Mouse (Mus musculus): Measurements from ENCODE around the gene Abcd3.

Abcd3 gene

GRCm38 (mm10) chr3:121737453-121737852, 77.6 kb downstream of the Abcd3 start:
- DNase-seq, result peak; percentile 89

- DNase-seq, result peak; percentile 98
Measured at GRCm38 (mm10) chr3:121736025-121736744, 78.9 kb downstream of the Abcd3 start.

DNA sequence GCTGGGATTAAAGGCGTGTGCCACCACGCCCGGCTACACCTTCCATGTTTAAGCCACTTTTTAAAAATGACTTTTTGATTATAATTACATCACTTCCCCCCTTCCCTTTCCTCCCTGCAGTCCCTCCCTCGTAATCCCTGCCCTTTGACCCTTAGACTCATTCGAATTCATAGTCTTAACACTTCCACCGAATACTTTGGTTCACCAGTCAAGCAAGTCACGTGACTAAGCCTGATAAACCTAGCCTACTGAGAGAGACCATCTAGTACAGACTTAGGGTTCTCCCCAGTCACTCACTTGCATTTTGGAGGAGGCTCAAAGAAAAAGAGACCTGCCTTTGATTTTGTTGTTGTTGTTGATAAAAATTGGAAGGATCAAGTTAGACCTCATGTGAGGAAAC, 79.6 kb downstream of the Abcd3 start:
- peak; percentile 73 for DNase-seq

DNA sequence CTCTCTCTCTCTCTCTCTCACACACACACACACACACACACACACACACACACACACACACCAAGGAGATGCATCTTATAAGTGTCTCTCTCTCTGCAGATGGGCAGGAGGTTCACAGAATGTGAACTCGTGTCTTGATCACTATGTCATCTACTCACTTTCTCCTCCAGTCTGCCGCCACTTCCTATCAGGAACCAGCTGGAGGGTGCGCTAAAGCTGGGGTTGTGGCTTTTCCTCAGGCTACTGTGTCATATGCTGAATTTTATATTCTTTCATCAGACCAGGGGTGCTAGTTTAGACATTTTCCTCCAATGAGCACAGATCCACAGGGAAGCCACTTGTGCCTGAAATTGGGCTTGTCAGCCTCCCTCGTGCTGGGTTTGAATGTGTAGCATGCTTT, 85.4 kb downstream of the Abcd3 start:
- DNase-seq, result peak; percentile 68

DNA sequence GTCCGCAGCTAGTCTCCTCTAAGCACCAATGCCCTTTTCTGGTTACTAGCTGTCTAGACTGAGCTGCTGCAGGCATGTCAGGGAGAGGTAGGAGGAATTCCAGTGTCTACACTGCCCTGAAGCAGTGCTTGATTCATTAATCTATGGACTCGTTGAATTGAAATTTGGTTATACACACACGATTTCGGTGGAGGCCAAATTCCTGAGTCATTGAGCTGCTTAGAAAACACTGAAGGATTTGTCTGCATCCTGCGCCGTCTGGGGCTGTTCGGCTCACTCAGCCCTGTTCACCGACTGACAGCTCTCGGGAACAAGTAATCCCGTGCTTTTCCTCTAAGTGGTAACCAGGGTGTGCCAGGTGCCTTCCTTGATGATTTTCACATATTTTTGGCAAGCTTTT, 89.5 kb downstream of the Abcd3 start:
- peak; percentile 83 for DNase-seq

DNA sequence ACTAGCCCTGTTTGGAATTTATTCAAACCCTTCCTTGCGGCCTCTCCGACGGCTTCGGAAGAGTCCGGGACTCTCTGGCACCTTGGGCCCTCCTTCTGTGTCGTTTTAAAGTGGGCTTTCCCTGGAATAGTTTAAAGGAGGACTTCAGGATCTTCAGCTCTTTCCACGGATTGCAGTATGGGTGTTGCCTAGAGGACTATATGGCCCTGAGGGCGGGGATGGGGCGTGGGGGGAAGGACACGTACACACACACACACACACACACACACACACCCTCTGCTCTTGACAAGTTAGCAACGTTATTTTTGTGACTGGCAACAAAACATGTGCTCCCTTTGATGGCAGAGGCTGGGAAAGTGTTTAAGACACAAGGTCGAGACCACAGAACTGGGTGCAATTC, 90.5 kb downstream of the Abcd3 start:
- peak; percentile 72 for DNase-seq

DNA sequence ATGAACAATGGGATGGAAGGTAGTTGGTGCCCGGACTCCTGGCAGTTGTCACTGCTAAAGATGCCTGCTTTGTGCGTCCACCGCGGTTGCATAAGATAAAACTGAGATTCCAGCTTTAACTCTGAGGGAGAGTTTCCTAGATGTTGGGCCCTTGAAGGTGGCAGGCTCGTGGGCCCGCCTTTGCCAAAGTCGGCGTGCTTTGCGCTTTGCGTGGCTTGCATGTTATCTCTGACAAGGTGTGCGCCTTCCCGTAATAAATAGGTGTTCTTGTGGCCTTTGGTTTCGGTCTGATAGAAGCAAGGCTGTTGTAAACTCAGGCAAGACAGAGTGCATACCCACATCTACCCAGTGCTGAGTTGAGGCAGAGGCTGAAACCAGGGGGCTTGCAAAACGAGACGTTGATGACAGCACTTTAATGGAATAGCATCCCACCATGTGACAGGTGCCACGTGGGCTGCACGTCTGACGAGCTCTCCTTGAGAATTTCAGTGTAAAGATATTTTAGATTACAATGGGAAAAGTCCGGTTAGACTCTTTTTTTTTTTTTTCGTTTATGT, 91.1 kb downstream of the Abcd3 start:
- no peak for DNase-seq

GRCm38 (mm10) chr3:121722971-121723844, 91.9 kb downstream of the Abcd3 start, which contains the start of gene F3:
Gene F3, plus strand, starts transcription at chr3:121723537.
- DNase-seq, result peak; percentile 99

GRCm38 (mm10) chr3:121721691-121722070, 93.4 kb downstream of the Abcd3 start:
- peak; percentile 78 for DNase-seq

DNA sequence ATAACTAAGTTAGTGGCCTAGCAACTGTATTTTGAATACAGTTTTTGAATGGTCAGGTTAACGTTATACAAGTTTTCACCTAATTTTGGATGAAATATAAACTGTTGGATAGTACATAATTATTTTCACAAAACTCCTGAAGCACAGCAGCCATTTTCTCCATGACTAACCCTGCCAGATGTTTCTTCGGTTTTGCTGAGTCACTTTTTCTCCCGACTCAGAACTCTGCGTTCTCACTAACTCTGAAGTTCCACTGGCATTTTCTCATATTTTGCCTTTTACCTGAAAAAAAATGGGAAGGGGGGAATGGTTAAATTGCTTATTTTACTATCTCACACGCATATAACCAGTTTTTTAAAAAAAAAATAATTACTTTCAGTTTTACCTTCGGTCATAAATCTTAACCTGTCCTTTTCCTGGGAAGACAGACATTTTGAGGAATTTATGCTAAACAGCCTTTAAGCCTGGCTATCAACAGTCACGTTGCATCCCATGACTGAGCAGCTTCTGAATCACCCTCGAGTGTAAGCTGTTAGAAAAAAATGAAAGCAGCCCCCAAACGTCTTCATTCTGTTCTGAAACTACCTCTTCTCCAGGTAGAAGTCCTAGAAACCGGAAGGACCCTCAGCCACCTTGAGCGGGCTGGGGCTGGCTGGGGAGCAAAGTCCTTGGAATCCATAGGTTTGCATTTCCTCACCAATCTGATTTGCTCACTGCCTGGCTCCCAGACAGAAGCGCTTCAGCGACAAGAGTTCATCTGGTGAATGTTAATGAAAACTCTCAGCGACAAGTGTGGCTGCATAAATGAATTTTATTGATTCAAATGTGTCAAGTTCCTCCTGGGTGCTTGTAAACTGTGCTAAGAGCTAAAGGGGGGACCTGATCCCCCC, 94.1 kb downstream of the Abcd3 start:
- peak; percentile 84 for DNase-seq

DNA sequence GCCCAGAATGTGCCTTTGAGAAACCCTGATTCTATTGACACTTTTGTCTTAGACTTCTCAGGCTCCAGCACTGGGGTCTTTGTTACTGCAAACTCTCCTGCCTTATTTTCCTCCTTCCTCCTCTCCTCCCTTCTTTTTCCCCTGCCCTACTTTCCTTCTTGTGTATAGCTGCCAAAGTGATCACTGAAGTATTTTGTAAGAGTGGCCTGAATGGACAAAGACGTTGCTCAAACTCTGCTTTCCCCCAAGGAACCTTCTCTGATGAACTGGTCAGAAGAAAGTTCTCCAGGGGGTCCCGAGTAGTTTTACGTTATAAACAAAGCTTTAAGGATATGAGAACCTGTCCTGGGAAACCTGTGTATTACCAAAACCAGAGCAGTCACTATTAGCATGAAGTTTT, 95.4 kb downstream of the Abcd3 start:
- peak; percentile 74 for DNase-seq

DNA sequence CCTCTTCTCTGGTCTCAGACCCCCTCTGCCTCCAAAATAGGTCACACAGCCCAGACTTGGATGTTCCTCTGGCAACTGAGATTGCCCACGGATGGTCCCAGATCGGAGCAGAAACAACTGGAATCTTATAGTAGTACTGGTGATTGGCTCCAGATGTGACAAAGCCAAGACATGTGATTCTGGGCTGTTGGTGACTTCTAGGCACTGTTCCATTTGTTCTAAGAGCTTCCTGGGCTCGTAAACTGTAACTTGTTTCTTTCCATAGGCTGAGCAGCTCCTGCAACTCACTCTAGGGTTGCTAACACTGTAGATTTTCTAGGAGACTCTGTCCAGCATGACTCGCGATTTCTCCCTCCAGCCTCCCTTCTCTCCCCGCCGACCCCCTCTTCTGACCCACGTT, 96.4 kb downstream of the Abcd3 start:
- DNase-seq, result no peak

DNA sequence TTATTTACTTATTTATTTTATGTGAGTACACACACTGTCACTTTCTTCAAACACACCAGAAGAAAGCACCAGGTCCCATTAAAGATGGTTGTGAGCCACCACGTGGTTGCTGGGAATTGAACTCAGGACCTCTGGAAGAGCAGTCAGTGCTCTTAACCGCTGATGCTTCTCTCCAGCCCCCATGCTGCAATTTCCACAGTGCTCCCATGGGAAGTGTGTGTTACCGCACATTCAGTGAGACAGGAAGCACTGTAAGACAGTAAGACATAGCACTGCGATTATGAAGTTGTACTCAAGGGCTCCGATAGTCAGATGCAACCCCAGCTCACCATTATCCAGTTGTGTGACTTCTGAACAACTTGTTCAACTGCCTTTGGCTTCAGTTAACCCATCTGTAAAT, 98.6 kb downstream of the Abcd3 start:
- DNase-seq, result peak; percentile 93

- peak; percentile 81 for DNase-seq
Measured at GRCm38 (mm10) chr3:121715741-121716459, 99.2 kb downstream of the Abcd3 start.

- peak; percentile 81 for DNase-seq
Measured at GRCm38 (mm10) chr3:121715336-121715735, 99.8 kb downstream of the Abcd3 start.

DNA sequence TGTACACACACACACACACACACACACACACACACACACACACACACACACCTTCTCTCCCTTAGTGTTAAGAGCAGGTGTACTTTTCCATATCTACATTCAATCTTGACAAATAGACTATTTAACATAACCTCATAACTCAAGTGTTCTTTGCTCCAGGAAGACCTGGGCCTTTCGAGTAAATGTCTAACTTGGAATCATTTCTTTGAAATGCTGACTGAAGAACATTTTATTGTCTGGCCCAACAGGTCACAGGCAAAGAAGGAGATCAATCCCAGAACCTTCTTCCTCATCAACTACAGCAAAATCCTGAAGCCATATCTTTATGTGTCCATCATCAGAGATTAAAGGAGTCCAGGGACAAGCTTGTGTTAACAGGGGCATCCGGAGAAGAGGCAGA, 100.6 kb downstream of the Abcd3 start:
- DNase-seq, result no peak

DNA sequence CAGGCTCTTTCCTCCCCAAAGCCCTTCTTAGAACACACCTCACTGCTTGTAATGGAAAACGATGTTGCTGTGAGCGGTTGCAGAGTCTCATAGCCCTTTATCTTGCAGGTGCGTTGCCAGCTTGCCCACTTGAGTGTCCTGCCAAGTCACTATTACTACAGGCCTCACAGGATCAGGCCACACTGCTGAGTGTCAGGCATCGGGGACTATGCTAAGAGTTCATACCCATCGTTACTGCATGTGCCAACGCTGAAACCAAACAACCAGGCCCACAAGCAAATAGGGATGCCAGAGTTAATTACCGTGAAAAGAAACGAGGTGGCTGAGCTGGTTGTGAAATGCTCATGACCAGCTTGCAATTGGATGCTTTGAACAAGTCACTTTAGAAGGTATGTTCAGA, 101.3 kb downstream of the Abcd3 start:
- peak; percentile 91 for DNase-seq

GRCm38 (mm10) chr3:121713151-121713701, 101.9 kb downstream of the Abcd3 start:
- DNase-seq, result peak; percentile 85

DNA sequence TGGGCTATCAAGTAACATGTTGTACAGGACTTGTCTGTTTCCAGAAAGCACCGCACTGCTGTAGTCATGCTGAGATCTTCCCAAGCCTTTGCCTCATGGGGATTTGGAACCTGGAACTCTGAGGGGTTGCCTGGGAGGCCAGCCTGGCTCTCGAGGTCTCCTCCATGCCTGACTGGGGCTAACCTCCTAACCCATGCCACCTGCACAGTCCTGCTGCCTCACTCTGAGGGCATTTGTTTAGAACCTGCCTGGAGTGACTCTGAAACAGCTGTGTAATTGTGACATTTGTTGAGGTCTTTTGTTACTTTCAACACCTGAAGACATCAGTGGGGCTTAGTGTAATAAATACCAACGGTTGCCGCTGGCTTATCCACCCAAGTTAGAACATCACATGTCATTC, 102.9 kb downstream of the Abcd3 start:
- peak; percentile 85 for DNase-seq

- DNase-seq, result peak; percentile 86
Measured at GRCm38 (mm10) chr3:121710894-121711531, 104.1 kb downstream of the Abcd3 start.

Data from heart, adult 11 months (tissue).